Mouse (Mus musculus) G1E (cell line): ENCODE measurements around the gene Adgrl2.

ENCODE experiments used
- CTCF ChIP-seq: IDR thresholded peaks from 2 replicates; pipeline ENCODE4 v1.5.1; 2012; ENCODE audit warnings: low read depth, low read length, inconsistent platforms, mixed read lengths
- GATA1 ChIP-seq: IDR thresholded peaks from 2 replicates; pipeline ENCODE4 v1.6.1; 2012; ENCODE audit warnings: borderline replicate concordance, low read length, inconsistent platforms, mixed read lengths
- GATA2 ChIP-seq: IDR thresholded peaks from 2 replicates; pipeline ENCODE4 v1.6.1; 2012; ENCODE audit warnings: low read depth, low read length, inconsistent platforms, borderline replicate concordance
- POLR2AphosphoS5 ChIP-seq: IDR thresholded peaks from 2 replicates; pipeline ENCODE4 v1.6.1; 2012; ENCODE audit warnings: low read depth, low read length, inconsistent platforms; ENCODE audit not compliant: insufficient replicate concordance
- TAL1 ChIP-seq: conservative IDR thresholded peaks from 2 replicates; pipeline ENCODE4 v1.6.1; 2012; ENCODE audit warnings: low read depth, low read length, inconsistent platforms, mixed read lengths

- TF ChIP-seq CTCF (no peak), GATA1 (no peak), POLR2AphosphoS5 (no peak), TAL1 (no peak), GATA2 (no peak)
Measured at GRCm38 (mm10) chr3:148934279-148934678, 56.1 kb downstream of the Adgrl2 start.
